Mouse (Mus musculus): Measurements from ENCODE around the gene Pmis2.

Pmis2 gene

DNA sequence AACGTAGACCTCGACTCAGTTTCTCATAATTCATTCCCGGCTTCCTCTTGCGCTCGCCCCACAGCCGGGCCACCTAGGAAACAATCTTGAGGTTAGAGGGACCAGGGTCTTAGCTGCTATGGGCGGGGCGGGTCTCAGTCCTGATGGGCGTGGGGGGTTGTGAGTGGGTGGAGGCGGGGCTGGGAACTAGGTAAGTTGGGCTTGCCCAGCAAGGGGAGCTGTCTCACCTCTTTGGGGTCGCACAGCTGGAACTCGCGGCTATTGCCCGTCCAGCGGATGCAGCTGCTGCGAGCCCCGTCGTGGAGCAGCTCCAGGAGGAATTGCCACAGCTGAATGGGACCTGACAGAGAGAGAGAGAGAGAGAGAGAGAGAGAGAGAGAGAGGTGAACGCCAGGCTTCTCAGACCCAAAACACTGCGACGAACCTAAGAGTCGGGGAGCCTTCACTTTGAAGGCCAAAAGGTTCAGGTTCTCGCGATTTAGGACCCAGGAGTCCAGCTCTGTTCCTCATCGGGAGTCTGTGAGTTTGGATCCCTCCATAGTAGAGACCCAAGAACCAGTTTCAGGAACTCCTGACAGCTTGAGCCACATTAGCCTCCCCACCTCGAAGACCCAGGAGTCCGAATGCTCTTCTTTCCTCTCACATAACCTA lies 37.5 kb downstream of the Pmis2 start:
- DNase-seq (ENCODE audit: low read depth, low spot score): no peak

DNA sequence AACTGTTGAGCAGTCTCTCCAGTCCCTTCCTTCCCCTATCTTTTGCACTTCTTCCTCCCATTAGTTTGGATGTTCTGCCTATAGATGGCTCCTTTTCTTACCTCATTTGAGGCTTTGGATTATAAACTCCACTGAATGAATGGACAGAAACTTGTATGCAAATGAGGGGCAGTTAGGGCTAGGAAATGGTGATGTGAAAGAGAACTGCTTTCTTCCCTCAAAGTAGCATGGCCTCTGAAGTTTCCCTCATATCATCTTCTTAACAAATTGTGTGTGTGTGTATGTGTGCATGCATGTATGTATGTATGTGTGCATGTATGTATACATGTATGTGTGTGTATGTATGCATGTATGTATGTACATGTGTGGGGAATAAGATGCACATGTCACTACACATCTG lies 42.4 kb downstream of the Pmis2 start:
- DNase-seq (ENCODE audit: low read depth, low spot score): no peak

DNA sequence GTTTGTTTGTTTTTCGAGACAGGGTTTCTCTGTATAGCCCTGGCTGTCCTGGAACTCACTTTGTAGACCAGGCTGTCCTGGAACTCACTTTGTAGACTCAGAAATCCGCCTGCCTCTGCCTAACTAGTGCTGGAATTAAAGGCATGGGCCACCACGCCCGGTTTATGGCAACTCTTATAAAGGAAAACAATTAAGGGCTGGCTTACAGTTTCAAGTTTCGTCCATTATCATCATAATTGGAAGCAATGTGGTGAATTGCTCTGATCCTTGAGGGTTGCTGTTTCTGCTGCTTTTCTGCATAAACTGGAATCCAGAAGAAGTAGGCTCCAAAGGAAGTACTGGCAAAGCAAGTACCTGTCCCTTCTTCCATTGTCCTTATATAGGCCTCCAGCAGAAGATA lies 44.8 kb downstream of the Pmis2 start:
- no peak for DNase-seq (ENCODE audit: low read depth, low spot score)

DNA sequence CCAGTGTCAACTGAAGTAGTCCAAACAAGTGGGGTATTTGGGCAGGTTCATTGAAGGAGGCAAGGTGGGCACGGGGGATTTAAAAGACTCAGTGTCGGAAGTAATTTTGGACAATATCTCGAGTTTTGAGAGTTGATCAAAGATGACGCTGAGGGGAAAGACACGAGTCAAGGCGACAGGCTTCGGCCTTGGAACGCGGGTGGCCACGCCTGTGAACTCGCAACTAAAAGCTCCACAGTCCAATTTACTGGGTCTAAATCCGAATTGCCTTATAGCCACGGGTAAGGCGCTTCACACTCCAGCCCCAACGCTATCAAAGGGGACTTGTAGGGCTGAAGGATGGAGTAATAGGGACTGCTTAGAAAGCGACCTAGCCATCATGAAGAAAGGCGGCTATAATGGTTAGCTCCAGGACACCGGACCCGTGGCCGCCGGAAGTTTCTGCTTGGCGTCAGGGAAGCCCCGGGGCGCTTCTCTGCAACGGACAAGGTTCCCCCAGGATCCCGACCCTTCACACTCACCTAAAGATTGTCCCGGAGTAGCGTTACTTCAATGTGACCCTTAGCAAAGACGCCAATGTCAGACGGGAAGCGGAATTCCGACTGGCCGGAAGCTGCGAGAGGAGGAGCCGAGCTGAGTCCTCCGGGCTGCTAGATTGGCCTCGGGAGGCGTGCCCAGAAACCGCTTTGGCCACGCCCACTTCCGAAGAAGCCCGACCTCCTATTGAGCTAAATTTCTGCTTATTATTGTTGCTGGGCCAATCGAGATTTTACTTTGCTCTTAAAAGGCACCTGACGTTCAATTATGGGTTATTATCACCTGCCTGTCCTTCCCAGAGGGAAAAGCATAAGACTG lies 45.6 kb downstream of the Pmis2 start, which contains the start of gene Cox6b1:
Cox6b1 (minus strand) TSS at position 622 of the 855 bp plus-strand sequence.
- DNase-seq (ENCODE audit: low read depth, low spot score): peak; percentile 82

Measured in retina, adult 2 months (tissue).